Mouse (Mus musculus) thymus, adult 2 months (tissue): ENCODE results near the gene Sema7a. TPM values are rescaled to one million over a fixed set of nuclear protein-coding genes. Genes with fewer than 3 reads are reported as not detected.
A peak's percentile ranks its signal among the peaks of the same experiment; 100 is the strongest.

Experiments
- DNase-seq: peaks from one replicate; pipeline ENCODE4 v3.0.0; 2021
- H3K27ac ChIP-seq: fragments of 200-500 bp; 2 replicates; pipeline ENCODE4 v1.5.1; 2012; ENCODE audit warnings: low read length, control low read depth; ENCODE audit not compliant: control insufficient read depth, insufficient read depth
- H3K27me3 ChIP-seq: fragments of 200-500 bp; 2 replicates; pipeline ENCODE4 v1.6.1; 2012; ENCODE audit warnings: mild to moderate bottlenecking, low read length, moderate library complexity, mixed read lengths; ENCODE audit not compliant: control insufficient read depth, insufficient read depth
- H3K36me3 ChIP-seq: fragments of 200-500 bp; 2 replicates; pipeline ENCODE4 v1.6.1; 2012; ENCODE audit warnings: mild to moderate bottlenecking, low read length, moderate library complexity; ENCODE audit not compliant: control insufficient read depth, insufficient read depth
- H3K4me1 ChIP-seq: fragments of 200-500 bp; replicated peaks from 2 replicates; pipeline ENCODE4 v1.6.1; 2012; ENCODE audit warnings: low read length; ENCODE audit not compliant: control insufficient read depth, insufficient read depth
- H3K4me3 ChIP-seq: fragments of 200-500 bp; 2 replicates; pipeline ENCODE4 v1.5.1; 2012; ENCODE audit warnings: mild to moderate bottlenecking, low read length, control low read depth, moderate library complexity; ENCODE audit not compliant: control insufficient read depth, insufficient read depth
- CTCF ChIP-seq: fragments of 200-500 bp; IDR thresholded peaks from 2 replicates; pipeline ENCODE4 v1.5.1; 2012; ENCODE audit warnings: mild to moderate bottlenecking, control low read depth, low read length, moderate library complexity, borderline replicate concordance; ENCODE audit not compliant: control insufficient read depth, poor library complexity, insufficient read depth; ENCODE audit errors: extremely low read depth
- POLR2A ChIP-seq: fragments of 200-500 bp; IDR thresholded peaks from 2 replicates; pipeline ENCODE4 v1.6.1; 2012; ENCODE audit warnings: mild to moderate bottlenecking, low read length, control low read depth, moderate library complexity; ENCODE audit not compliant: control insufficient read depth, poor library complexity, insufficient read depth; ENCODE audit errors: extremely low read depth
- whole genome bisulfite sequencing: fragments of 180-500 bp; shearing (Covaris S2); methylation state at CpG from one replicate; pipeline ENCODE4 v1.1.7; 2018; 5-methylcytosine and 5-hydroxymethylcytosine counted together
- polyA plus RNA-seq: library from polyadenylated mRNA; depleted of rRNA; stranded (reverse); fragments of >200 nt; gene quantifications from 2 replicates; pipeline ENCODE4 v1.2.3, GENCODE M21; 2012

Gene Sema7a
- polyA plus RNA-seq, 1 experiment: 85.6 TPM

DNA sequence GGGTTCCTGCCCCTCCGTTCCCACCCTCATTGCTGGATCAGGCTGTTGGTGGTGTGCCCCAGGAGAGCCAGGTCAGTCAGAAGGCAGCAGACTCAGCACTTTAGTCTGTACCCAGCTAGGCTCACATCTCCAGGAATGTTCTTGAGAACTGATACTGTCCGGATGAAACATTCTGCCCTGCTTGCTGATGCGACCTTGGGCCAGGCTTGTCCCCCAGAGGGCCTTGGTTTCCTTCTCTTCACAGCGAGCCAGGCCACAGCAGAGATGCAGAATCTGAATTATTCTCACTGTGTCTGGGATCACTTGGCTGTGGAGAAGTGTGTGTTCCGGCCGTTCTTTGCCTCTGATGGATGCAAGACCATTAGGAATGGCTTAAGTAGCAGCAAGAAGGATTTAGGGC, 12.1 kb downstream of the Sema7a start:
- WGBS: 95% methylated on average over 6 of the region's 6 CpGs
- no peak overlapping the region for H3K4me3 ChIP-seq
- H3K36me3 ChIP-seq: peaks cover 13% of the 10 kb centered on the region; the same call in 1 of the 2 replicates
- no peak for DNase-seq
- no peaks in the 10 kb centered on the region for H3K27me3 ChIP-seq
- H3K27ac ChIP-seq: no peak overlapping the region
- H3K4me1 ChIP-seq: peaks cover 93% of the 10 kb centered on the region
- TF ChIP-seq CTCF (no peak), POLR2A (no peak)

GRCm38 (mm10) chr9:57954962-57955744, 15.2 kb downstream of the Sema7a start:
- no peak for DNase-seq
- Histone ChIP-seq H3K4me1 (peaks cover 84% of the 10 kb centered on the region), H3K27me3 (no peaks in the 10 kb centered on the region), H3K36me3 (peaks cover 43% of the 10 kb centered on the region), H3K27ac (peak overlapping the region; percentile 92), H3K4me3 (no peak overlapping the region)
- TF ChIP-seq CTCF (no peak), POLR2A (no peak)
- WGBS: 90% methylated on average over 12 of the region's 12 CpGs

GRCm38 (mm10) chr9:57955764-57956163, 15.9 kb downstream of the Sema7a start:
- peak overlapping the region; percentile 92 for H3K27ac ChIP-seq
- no peaks in the 10 kb centered on the region for H3K27me3 ChIP-seq
- 53% methylated on average over 6 of the region's 6 CpGs for WGBS

DNA sequence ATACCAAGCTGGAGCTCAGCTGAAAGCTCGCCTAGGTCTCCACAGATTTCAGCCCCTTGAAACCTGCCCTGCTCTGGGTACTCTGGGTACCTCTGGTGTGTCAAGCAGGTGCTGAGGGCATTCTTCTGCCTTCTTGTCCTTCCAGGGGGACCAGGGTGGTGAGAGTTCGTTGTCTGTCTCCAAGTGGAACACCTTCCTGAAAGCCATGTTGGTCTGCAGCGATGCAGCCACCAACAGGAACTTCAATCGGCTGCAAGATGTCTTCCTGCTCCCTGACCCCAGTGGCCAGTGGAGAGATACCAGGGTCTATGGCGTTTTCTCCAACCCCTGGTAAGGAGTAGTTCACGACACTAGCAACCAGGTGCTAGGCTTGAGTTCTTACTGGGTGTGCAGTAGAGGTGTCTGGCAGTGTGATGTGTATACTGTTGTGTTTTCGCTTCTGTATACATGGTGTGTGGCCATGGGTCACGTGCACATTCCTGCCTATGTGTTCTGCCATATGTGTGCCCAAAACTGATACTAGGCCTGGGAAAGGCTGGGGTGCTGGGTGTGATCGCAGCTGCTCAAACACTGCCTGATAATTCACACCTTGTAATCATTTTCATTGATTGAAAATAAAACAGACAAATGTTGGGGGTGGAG, 16.4 kb downstream of the Sema7a start:
- Histone ChIP-seq H3K4me1 (peaks cover 73% of the 10 kb centered on the region), H3K27ac (peak overlapping the region; percentile 92), H3K36me3 (peaks cover 55% of the 10 kb centered on the region), H3K27me3 (no peaks in the 10 kb centered on the region), H3K4me3 (no peak overlapping the region)
- DNase-seq: peak; percentile 40
- WGBS: 30% methylated on average over 9 of the region's 9 CpGs
- TF ChIP-seq CTCF (0 out of 2 replicates have a peak, but pooled peaks have one; percentile 26), POLR2A (no peak)

More at GRCm38 (mm10) chr9:57955764-57956163, 15.9 kb downstream of the Sema7a start:
- no peak for DNase-seq
- H3K4me1 ChIP-seq: peaks cover 78% of the 10 kb centered on the region
- no peak overlapping the region for H3K4me3 ChIP-seq
- TF ChIP-seq POLR2A (no peak), CTCF (no peak)
- peaks cover 49% of the 10 kb centered on the region for H3K36me3 ChIP-seq

DNA sequence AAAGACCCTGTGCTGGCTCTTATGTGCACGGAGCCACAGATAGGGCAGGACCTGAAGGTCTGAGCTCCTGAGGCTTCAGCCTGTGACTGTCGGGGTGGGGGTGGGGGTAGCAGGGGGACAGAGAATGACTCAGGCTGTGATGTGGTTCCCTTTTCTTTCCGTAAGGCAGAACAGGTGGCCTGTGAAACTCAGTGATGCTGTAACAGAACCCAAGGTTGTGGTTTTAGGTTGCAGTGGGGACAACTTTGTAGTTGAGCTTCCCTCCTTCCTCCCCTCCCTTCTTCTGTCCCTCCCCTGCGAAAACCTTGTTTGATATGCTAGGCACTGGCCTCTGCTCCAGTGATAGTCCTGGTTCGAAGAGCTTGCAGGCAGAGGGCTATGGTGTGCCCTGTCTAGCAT, 16.9 kb downstream of the Sema7a start:
- H3K27me3 ChIP-seq: no peaks in the 10 kb centered on the region
- no peak overlapping the region for H3K4me3 ChIP-seq
- H3K4me1 ChIP-seq: peaks cover 68% of the 10 kb centered on the region
- TF ChIP-seq POLR2A (no peak), CTCF (no peak)
- H3K36me3 ChIP-seq: peaks cover 60% of the 10 kb centered on the region
- H3K27ac ChIP-seq: peak overlapping the region; percentile 92
- WGBS: 5% methylated on average over 5 of the region's 5 CpGs
- DNase-seq: peak; percentile 78

DNA sequence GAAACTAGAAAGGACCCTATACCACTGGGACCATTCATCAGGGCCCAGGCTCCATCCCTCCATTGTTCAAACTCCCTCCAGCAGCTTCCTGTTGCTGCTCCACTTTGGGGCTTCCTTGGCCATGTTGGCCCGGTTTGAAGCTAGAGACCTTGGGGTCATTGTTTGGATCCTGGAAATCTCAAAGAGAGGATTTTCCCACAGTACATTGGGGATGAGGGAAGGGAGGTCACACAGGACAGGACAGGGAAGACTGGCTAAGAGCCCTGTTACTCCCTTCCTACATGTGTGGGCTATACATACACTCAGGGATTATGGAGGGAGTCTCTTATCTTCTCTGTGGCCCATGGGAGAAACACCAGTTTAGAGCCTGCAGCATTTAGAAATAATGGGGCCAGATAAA, 18.7 kb downstream of the Sema7a start:
- WGBS: 97% methylated on average over 1 of the region's 1 CpGs
- H3K36me3 ChIP-seq: peaks cover 64% of the 10 kb centered on the region
- DNase-seq: no peak
- H3K4me1 ChIP-seq: peaks cover 50% of the 10 kb centered on the region
- H3K27me3 ChIP-seq: no peaks in the 10 kb centered on the region
- TF ChIP-seq POLR2A: no peak
- TF ChIP-seq CTCF: no peak
- no peak overlapping the region for H3K4me3 ChIP-seq
- H3K27ac ChIP-seq: no peak overlapping the region
